Mouse (Mus musculus) hindbrain, embryonic 16.5 days (tissue): ENCODE measurements around the gene Taok1. TPM values are rescaled to one million over a fixed set of nuclear protein-coding genes. Genes with fewer than 3 reads are reported as not detected.

Experiments used
- ATAC-seq: fragments of 200-750 bp; cut with Nextera tagmentation; 2 replicates; pipeline ENCODE4 v1.8.0; 2017; ENCODE audit warnings: moderate TSS enrichment, moderate library complexity
- H3K27ac ChIP-seq: fragments of 300-500 bp; sonication (generic); 2 replicates; pipeline ENCODE4 v1.5.1; 2014; ENCODE audit warnings: low read depth, mild to moderate bottlenecking, control low read depth, low read length, moderate library complexity
- H3K27me3 ChIP-seq: fragments of 300-500 bp; sonication (generic); replicated peaks from 2 replicates; pipeline ENCODE4 v1.6.1; 2014; ENCODE audit warnings: low read length; ENCODE audit not compliant: control insufficient read depth, insufficient read depth
- H3K36me3 ChIP-seq: fragments of 300-500 bp; sonication (generic); 2 replicates; pipeline ENCODE4 v1.6.1; 2014; ENCODE audit warnings: mild to moderate bottlenecking, low read length, moderate library complexity, mixed read lengths; ENCODE audit not compliant: control insufficient read depth, insufficient read depth
- H3K4me1 ChIP-seq: fragments of 300-500 bp; sonication (generic); 2 replicates; pipeline ENCODE4 v1.6.1; 2014; ENCODE audit warnings: low read depth, low read length; ENCODE audit not compliant: control insufficient read depth, insufficient read depth
- H3K4me2 ChIP-seq: fragments of 300-500 bp; sonication (generic); 2 replicates; pipeline ENCODE4 v1.6.1; 2014; ENCODE audit warnings: mild to moderate bottlenecking, low read length, control low read depth, moderate library complexity
- H3K4me3 ChIP-seq: fragments of 300-500 bp; sonication (generic); 2 replicates; pipeline ENCODE4 v1.5.1; 2014; ENCODE audit warnings: mild to moderate bottlenecking, low read length, control low read depth, moderate library complexity
- H3K9ac ChIP-seq: fragments of 300-500 bp; sonication (generic); 2 replicates; pipeline ENCODE4 v1.6.1; 2014; ENCODE audit warnings: low read depth, mild to moderate bottlenecking, control low read depth, low read length, moderate library complexity
- H3K9me3 ChIP-seq: fragments of 300-500 bp; sonication (generic); 2 replicates; pipeline ENCODE4 v1.6.1; 2014; ENCODE audit warnings: mild to moderate bottlenecking, low read length, moderate library complexity; ENCODE audit not compliant: control insufficient read depth
- WGBS: fragments of 180-500 bp; shearing (Covaris S2); extraction: QIAGEN DNeasy Blood & Tissue Kit; methylation state at CpG from one replicate; pipeline ENCODE4 v1.1.7; 2014; 5-methylcytosine and 5-hydroxymethylcytosine counted together
- polyA plus RNA-seq: library from polyadenylated mRNA; unstranded; fragments of >200 nt; fragmentation: Nextera tagmentation; extraction: Ambion mirVana; gene quantifications from 2 replicates; pipeline ENCODE4 v1.2.1, GENCODE M21; 2015

The Taok1 gene
- polyA plus RNA-seq, 1 experiment from 2014 or later = 18.7 TPM

DNA sequence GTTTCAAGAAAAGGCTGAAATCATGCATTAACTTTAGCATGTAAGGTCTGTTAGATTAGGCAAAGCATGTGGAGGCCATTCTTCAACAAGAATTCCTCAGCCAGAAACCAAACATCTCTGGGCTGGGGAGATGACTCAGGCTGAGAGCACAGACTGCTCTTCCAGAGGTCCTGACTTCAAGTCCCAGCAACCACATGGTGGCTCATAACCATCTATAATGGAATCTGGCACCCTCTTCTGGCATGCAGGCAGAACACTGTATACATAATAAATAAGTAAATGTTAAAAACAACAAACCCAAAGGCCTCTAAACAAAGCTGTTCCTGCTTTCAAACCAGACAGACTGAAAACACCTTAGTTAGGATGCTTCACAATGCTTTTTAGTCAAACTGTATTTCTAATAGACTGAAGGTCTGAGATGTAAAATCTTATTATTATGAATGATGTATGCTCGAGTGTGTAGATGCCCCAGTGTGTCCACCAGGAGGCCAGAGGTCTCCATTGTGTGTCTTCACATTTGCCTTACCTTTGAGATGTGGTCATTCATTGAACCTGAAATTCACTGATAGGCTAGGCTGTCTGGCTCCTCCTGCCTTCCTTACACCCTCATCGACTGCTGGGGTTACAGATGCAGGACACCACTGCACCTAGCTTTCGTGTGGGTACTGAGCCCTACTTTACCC lies 81.7 kb downstream of the Taok1 start:
- Histone ChIP-seq H3K9me3 (no peaks in the 10 kb centered on the region), H3K4me2 (no peak overlapping the region), H3K4me1 (no peaks in the 10 kb centered on the region), H3K36me3 (no peaks in the 10 kb centered on the region), H3K27ac (no peak overlapping the region), H3K27me3 (no peaks in the 10 kb centered on the region), H3K4me3 (no peak overlapping the region), H3K9ac (no peak overlapping the region)
- no peak for ATAC-seq
- 82% methylated on average over 3 of the region's 3 CpGs for WGBS

DNA sequence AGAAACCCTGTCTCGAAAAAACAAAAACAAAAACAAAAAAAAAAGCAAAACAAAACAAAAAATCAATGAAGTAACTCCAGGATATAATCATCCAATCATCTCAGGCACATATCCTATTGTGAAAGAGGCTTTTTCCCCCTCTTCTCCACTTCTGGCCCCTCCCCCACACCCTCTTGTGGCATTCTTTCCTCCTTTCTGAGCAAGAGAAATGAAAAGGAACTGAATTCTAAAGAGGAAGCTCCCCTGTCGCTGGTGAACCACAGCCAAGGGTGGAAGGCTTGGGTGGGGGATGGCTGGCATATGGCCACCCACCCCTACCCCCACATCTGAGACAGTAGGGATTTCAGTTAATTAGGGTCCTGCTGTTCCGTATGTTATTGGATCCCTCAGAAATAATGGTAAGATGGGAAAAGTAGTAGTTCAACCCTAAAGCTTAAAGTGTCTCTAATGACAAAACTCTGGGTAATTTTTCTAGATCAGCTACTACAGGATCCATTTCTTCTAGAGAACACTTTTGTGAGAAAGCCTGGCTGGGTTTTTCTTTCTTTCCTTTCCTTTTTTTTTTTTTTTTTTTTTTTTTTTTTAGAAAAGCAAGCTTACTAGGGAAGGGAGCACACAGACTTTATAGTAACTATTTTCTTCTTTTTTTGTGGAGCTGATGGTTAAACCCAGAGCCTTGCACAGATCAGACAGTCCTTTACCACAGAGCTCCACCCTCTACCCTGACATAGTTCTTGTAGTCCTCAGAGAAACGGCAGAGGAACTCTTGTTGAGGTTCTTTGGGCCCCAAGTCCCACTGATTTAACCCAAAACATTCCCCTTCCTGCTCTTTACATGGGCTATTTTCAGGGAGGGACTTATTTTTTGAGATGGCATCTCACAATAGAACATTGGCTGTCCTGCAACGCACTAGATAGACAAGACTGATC lies 86.8 kb downstream of the Taok1 start:
- H3K4me1 ChIP-seq = peaks cover 3% of the 10 kb centered on the region; the same call in 1 of the 2 replicates
- no peak for ATAC-seq

DNA sequence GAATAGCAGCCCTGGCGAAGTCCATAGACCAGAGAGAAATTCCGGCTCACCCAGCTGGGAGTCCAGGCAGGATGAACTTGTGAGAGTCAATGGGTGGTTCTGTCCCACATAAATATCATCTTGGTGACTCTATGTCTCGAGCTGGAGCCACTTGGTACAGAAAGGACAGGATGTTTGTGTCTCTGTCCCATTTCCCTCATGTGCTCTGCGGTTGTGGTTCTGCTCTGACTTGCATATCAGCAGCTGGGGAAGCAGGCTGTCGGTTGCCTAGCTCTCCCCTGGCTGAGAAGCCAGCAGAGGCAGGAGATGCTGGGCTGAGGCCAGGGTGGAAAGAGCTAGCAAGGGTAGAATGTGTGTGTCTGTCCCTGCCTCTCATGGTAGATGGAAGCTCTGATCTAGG lies 88.6 kb downstream of the Taok1 start, which contains the start of gene Gm10392:
Gm10392 (minus strand) TSS at position 156 of the 400 bp plus-strand sequence.
- no peaks in the 10 kb centered on the region for H3K36me3 ChIP-seq
- H3K9ac ChIP-seq = no peak within 1 kb of the TSS
- WGBS = 72% methylated on average over 5 of the region's 5 CpGs
- H3K4me2 ChIP-seq = no peak within 1 kb of the TSS
- no peaks in the 10 kb centered on the region for H3K9me3 ChIP-seq
- no peak within 1 kb of the TSS for H3K27ac ChIP-seq
- no peaks in the 10 kb centered on the region for H3K27me3 ChIP-seq
- ATAC-seq = no peak
- H3K4me3 ChIP-seq = no peak within 1 kb of the TSS
- peaks cover 19% of the 10 kb centered on the region for H3K4me1 ChIP-seq

More for the DNA sequence above, 86.8 kb downstream of the Taok1 start:
- 43% methylated on average over 5 of the region's 5 CpGs for WGBS
- Histone ChIP-seq H3K36me3 (no peaks in the 10 kb centered on the region), H3K9ac (no peak overlapping the region), H3K4me2 (no peak overlapping the region), H3K9me3 (no peaks in the 10 kb centered on the region), H3K27ac (no peak overlapping the region), H3K27me3 (no peaks in the 10 kb centered on the region), H3K4me3 (no peak overlapping the region)

DNA sequence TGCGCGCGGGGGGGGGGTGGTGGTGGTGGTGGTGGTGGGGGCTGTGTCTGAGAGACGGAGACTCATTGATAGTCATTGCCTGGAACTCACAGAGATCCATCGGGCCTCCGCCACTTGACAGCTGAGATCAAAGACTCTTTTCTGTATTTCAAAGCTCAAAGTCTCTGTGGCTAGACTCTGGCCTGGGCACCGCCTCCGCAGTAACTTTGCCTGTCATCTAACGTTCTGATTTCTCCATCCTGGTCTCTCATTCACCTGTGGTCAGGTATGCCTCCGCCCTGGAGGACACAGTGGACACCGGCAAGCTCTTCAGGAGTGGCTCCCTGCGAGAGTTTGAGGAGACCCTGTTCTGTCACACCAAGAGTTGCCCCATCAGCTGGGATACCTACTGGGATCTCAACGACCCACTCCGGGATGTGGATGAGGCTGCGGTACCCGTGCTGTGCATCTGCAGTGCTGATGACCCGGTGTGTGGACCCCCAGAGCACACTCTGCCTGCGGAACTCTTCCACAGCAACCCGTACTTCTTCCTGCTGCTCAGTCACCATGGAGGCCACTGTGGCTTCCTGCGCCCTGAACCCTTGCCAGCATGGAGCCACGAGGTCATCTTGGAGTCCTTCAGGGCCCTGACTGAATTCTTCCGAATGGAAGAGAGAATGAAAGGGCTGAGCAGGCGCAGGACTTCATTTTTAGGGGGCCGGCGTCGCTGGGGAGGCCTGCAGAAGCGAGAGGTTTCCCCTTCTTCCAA lies 89.4 kb downstream of the Taok1 start:
- H3K4me3 ChIP-seq = no peak overlapping the region
- no peaks in the 10 kb centered on the region for H3K27me3 ChIP-seq
- peaks cover 19% of the 10 kb centered on the region for H3K4me1 ChIP-seq
- H3K4me2 ChIP-seq = no peak overlapping the region
- no peak overlapping the region for H3K9ac ChIP-seq
- H3K27ac ChIP-seq = no peak overlapping the region
- WGBS = 71% methylated on average over 26 of the region's 27 CpGs
- no peak for ATAC-seq
- no peaks in the 10 kb centered on the region for H3K36me3 ChIP-seq
- no peaks in the 10 kb centered on the region for H3K9me3 ChIP-seq

DNA sequence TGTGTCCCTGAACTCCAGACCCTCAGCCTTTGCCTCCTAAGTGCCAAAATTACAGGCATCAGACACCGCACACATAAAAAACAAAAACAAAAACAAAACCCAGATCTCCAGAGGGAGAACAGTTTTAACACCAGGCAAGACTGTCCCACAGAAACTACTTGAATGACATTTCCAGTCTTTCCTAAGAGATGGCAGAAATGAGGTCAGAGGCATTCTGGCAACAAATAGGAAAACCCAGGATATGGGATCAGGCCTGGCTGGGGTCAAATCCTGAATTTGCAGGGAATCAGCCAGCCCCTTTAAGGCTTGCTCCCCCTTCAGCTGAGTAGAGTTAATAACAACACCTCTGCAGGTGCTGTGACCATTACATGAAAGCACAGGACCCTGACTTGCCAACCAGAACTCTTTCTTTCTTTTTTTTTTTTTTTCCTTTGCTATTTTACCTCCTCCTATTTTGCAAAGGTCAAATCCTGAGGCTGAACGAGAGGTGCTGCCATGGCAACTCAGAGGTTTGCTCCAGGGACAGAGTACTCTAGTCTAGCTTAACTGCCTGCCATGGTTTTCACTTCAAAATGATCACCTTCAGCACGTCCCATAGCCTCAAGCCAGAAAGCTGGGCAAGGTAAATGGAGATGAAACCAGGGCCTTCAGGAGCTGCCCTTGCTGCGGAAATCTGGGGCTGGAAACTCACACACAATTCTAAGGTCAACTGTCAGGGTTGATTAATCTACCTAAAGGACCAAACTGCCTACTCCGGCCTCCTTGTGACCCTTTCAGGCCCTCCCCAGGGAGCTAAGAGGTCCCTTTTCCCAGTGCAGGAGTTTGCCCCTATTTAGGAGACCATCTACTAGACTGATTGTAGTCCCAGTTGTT lies 90.8 kb downstream of the Taok1 start:
- Histone ChIP-seq H3K27me3 (no peaks in the 10 kb centered on the region), H3K36me3 (no peaks in the 10 kb centered on the region), H3K9ac (no peak overlapping the region), H3K9me3 (no peaks in the 10 kb centered on the region), H3K27ac (no peak overlapping the region), H3K4me1 (peaks cover 23% of the 10 kb centered on the region), H3K4me2 (no peak overlapping the region), H3K4me3 (no peak overlapping the region)
- no peak for ATAC-seq
- 50% methylated on average over 5 of the region's 5 CpGs for WGBS

DNA sequence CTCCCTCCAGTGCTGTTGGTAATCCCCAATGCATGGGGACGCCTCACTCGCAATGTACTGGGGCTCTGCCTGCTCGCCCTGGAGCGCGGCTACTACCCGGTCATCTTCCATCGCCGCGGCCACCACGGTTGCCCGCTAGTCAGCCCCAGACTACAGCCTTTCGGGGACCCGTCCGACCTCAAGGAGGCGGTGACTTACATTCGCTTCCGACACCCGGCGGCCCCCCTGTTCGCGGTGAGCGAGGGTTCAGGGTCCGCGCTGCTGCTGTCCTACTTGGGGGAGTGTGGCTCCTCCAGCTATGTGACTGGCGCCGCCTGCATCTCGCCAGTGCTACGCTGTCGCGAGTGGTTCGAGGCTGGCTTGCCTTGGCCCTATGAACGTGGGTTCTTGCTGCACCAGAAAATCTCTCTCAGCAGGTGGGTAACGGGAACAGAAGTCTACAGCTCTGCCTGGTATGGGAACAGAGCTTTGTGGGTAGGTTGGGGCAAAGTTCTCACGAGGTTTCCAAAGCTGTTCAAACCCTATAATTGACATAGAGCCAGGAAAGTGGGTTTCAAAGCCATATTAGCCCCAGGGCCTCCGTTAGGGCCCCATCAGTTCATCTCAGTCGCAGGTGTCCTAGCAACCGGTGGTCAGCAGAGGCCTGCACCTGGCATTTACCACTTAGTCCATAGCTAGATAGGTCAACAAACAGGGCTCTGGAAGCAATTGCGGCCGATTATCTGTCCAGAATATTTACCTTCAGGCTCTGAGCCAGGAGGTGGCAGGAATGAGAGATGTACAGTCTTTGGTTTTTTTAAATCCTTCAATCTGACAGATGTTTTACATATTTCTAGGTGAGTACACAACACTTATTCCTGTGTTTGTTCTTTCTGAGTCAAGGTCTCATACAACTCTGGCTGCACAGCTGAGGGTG lies 91.7 kb downstream of the Taok1 start, which contains the start of gene Trp53i13:
Trp53i13 (minus strand) TSS at position 344 of the 916 bp plus-strand sequence.
- H3K36me3 ChIP-seq = no peaks in the 10 kb centered on the region
- H3K4me3 ChIP-seq = peak within 1 kb of the TSS; percentile 55
- no peak within 1 kb of the TSS for H3K27ac ChIP-seq
- peak within 1 kb of the TSS; percentile 60 for H3K9ac ChIP-seq
- peaks cover 23% of the 10 kb centered on the region for H3K4me1 ChIP-seq
- 7% methylated on average over 39 of the region's 39 CpGs for WGBS
- no peak for ATAC-seq
- H3K4me2 ChIP-seq = peak within 1 kb of the TSS; percentile 92
- H3K27me3 ChIP-seq = no peaks in the 10 kb centered on the region
- H3K9me3 ChIP-seq = no peaks in the 10 kb centered on the region

DNA sequence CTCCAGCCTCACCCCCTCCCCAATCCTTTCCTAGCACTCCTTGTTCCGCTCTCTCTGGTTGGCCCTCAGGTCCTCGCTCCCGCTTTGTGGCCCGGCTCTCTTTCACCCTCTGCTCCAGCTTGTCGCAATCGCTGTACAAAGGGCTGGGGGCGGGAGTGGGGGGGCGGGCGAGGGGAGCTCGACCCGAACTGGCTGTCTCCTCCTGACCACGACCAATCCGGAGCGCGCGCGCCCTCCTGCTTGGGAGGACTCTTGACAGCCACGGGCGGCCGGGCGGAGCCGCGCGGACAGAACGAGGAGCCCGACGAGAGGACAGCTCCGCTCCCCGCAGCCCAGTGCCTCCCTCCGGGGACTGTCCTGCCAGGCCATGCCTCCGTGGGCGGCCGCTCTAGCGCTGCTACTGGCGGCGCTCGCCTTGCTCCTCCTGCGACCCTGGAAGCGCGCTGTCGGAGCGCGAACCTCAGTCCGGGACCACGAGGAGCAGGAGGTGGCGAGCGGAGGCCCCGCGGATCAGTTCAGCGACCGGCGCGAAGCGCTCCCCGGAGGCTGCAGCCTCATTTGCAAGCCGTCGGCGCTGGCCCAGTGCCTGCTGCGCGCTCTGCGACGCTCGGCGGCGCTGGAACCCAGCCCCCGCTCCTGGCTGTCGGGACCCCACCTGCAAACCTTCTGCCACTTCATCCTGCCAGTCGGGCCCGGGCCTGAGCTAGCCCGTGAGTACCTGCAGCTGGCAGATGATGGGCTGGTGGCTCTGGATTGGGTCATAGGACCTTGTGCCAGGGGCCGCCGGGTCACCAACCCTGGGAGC lies 92.6 kb downstream of the Taok1 start, which contains the start of gene Abhd15:
Abhd15 (plus strand) TSS at position 290 of the 805 bp plus-strand sequence.
- Histone ChIP-seq H3K36me3 (no peaks in the 10 kb centered on the region), H3K4me3 (peak within 1 kb of the TSS; percentile 55), H3K4me1 (peaks cover 20% of the 10 kb centered on the region), H3K9me3 (no peaks in the 10 kb centered on the region), H3K9ac (peak within 1 kb of the TSS; percentile 60), H3K27ac (no peak within 1 kb of the TSS), H3K27me3 (no peaks in the 10 kb centered on the region), H3K4me2 (peak within 1 kb of the TSS; percentile 92)
- under 1% methylated on average over 64 of the region's 72 CpGs for WGBS
- peak; percentile 60 for ATAC-seq
